Mouse (Mus musculus) spleen, postnatal 4 days (tissue): Measurements from ENCODE around the gene Atp2c2.

Experiments used
- DNase-seq, 2 experiments: peaks; one replicate each; pipeline ENCODE4 v3.0.0; 2022; ENCODE audit warnings: low spot score in 2 of 2

Gene Atp2c2

GRCm38 (mm10) chr8:119699549-119700134 is at the start of gene Atp2c2:
Atp2c2 (plus strand) TSS chr8:119700009.
- no peak for DNase-seq

GRCm38 (mm10) chr8:119651324-119651723 is 48.5 kb upstream of the Atp2c2 start:
- DNase-seq, result no peak

GRCm38 (mm10) chr8:119656709-119657464 is 42.9 kb upstream of the Atp2c2 start:
- DNase-seq, result peak in 1 of 2 experiments; percentile 58

GRCm38 (mm10) chr8:119661081-119661480 is 38.7 kb upstream of the Atp2c2 start:
- no peak for DNase-seq

GRCm38 (mm10) chr8:119661892-119662291 is 37.9 kb upstream of the Atp2c2 start:
- no peak for DNase-seq

- no peak for DNase-seq
Observed at GRCm38 (mm10) chr8:119663440-119663839, 36.4 kb upstream of the Atp2c2 start.

- no peak for DNase-seq
Observed at GRCm38 (mm10) chr8:119665270-119665669, 34.5 kb upstream of the Atp2c2 start.

- DNase-seq, result no peak
Observed at GRCm38 (mm10) chr8:119666219-119666951, 33.4 kb upstream of the Atp2c2 start, which contains the start of gene Wfdc1. Wfdc1 (plus strand) TSS chr8:119666365.

- DNase-seq, result no peak
Observed at GRCm38 (mm10) chr8:119668447-119668846, 31.4 kb upstream of the Atp2c2 start.

- no peak for DNase-seq
Observed at GRCm38 (mm10) chr8:119669284-119669683, 30.5 kb upstream of the Atp2c2 start.

- DNase-seq, result no peak
Observed at GRCm38 (mm10) chr8:119670419-119671091, 29.3 kb upstream of the Atp2c2 start.

- DNase-seq, result no peak
Observed at GRCm38 (mm10) chr8:119673976-119674555, 25.7 kb upstream of the Atp2c2 start.

GRCm38 (mm10) chr8:119675457-119675856 is 24.4 kb upstream of the Atp2c2 start:
- DNase-seq, result no peak

GRCm38 (mm10) chr8:119676389-119676788 is 23.4 kb upstream of the Atp2c2 start:
- peak; percentile 75 to 91 for DNase-seq

GRCm38 (mm10) chr8:119678138-119678843 is 21.5 kb upstream of the Atp2c2 start:
- DNase-seq, result no peak

GRCm38 (mm10) chr8:119679184-119679583 is 20.6 kb upstream of the Atp2c2 start:
- no peak for DNase-seq

- no peak for DNase-seq
Observed at GRCm38 (mm10) chr8:119690602-119691001, 9.2 kb upstream of the Atp2c2 start.

- no peak for DNase-seq
Observed at GRCm38 (mm10) chr8:119691989-119692388, 7.8 kb upstream of the Atp2c2 start.

- DNase-seq, result no peak
Observed at GRCm38 (mm10) chr8:119694696-119695095, 5.1 kb upstream of the Atp2c2 start.

GRCm38 (mm10) chr8:119697163-119697562 is 2.6 kb upstream of the Atp2c2 start:
- no peak for DNase-seq

GRCm38 (mm10) chr8:119698960-119699359 is 849 bp upstream of the Atp2c2 start:
- peak; percentile 51 to 82 for DNase-seq
